ENCODE assay signal across 32 mouse cellular contexts in the genomic region with DNA sequence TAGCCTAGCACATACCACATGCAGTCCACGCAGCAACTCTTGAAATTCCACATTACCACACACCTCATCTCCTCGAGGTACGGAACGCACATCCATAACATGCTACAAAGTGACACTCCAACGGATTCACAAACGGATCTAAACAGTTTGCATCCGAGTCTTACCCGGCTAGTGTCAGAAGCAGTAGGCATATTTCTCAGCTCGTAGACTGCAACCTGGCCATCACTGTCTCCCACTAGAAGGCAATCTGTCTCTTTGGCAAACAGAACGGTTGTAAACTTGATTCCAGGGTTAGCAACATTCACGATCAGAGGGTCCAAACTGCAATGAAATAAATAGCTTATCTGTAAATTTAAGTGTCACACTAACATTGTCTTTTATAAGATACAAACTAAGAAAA. TPM values are rescaled to one million over a fixed set of nuclear protein-coding genes. Genes with fewer than 3 reads are reported as not detected.
DNase-seq lines count a peak whose midpoint lies in the region; ATAC-seq and TF ChIP-seq lines count a peak whose summit lies in the region.
"Had no signal": no experiment of that assay in that cellular context is flagged by ENCODE, and none has a peak within 500 bp of the region (broad histone marks: within the 10 kb centered on the region; RNA-seq: fewer than 3 reads in every experiment).

No protein-coding gene starts in this region.

- H3K36me3 ChIP-seq in forebrain, postnatal 0 days (ENCODE audit: insufficient read depth), result no peaks in the 10 kb centered on the region
- no peaks in the 10 kb centered on the region for H3K36me3 ChIP-seq in forebrain, embryonic 16.5 days (ENCODE audit: control insufficient read depth, insufficient read depth)
- no peaks in the 10 kb centered on the region for H3K36me3 ChIP-seq in midbrain, postnatal 0 days (ENCODE audit: insufficient read depth, low read length)
- H3K36me3 ChIP-seq: forebrain, embryonic 15.5 days; G1E; hindbrain, embryonic 12.5 days had no signal

- H3K4me2 ChIP-seq in forebrain, postnatal 0 days (ENCODE audit: low read depth), result no peak overlapping the region
- no peak overlapping the region for H3K4me2 ChIP-seq in forebrain, embryonic 16.5 days (ENCODE audit: low read length)
- no peak overlapping the region for H3K4me2 ChIP-seq in midbrain, postnatal 0 days (ENCODE audit: low read depth, low read length, poor library complexity, severe bottlenecking)
- H3K4me2 ChIP-seq: forebrain, embryonic 15.5 days; heart, embryonic 11.5 days; hindbrain, embryonic 12.5 days; hindbrain, embryonic 15.5 days had no signal

- H3K27ac ChIP-seq in forebrain, postnatal 0 days (ENCODE audit: low read depth, low read length), result no peak overlapping the region
- no peak overlapping the region for H3K27ac ChIP-seq in forebrain, embryonic 16.5 days (ENCODE audit: low read length)
- H3K27ac ChIP-seq in midbrain, postnatal 0 days (ENCODE audit: low read depth, low read length), result no peak overlapping the region
- H3K27ac ChIP-seq: forebrain, embryonic 10.5 days; forebrain, embryonic 15.5 days; gastrocnemius, adult 2 months; hindbrain, embryonic 12.5 days; hindbrain, embryonic 15.5 days had no signal

- no peak for TF ChIP-seq CTCF in forebrain, postnatal 0 days (IDR thresholded peaks at IDR 0.05; ENCODE audit: low read depth)
- TF ChIP-seq CTCF in midbrain, postnatal 0 days (IDR thresholded peaks at IDR 0.05), result no peak

- H3K9me3 ChIP-seq in forebrain, postnatal 0 days (ENCODE audit: low read length), result no peaks in the 10 kb centered on the region
- no peaks in the 10 kb centered on the region for H3K9me3 ChIP-seq in forebrain, embryonic 16.5 days (ENCODE audit: control insufficient read depth, low read length)
- H3K9me3 ChIP-seq in midbrain, postnatal 0 days (ENCODE audit: low read length), result 0 out of 2 replicates have a peak, but pooled peaks cover 3% of the 10 kb centered on the region
- H3K9me3 ChIP-seq: forebrain, embryonic 10.5 days; G1E; hindbrain, embryonic 12.5 days; hindbrain, embryonic 15.5 days had no signal

- H3K4me3 ChIP-seq in forebrain, postnatal 0 days (ENCODE audit: low read depth, low read length), result no peak overlapping the region
- no peak overlapping the region for H3K4me3 ChIP-seq in forebrain, embryonic 16.5 days (replicated peaks; ENCODE audit: low read length)
- H3K4me3 ChIP-seq in midbrain, postnatal 0 days (ENCODE audit: low read depth, low read length), result no peak overlapping the region
- H3K4me3 ChIP-seq: forebrain, embryonic 10.5 days; forebrain, embryonic 15.5 days; gastrocnemius, adult 2 months; hindbrain, embryonic 12.5 days; hindbrain, embryonic 15.5 days had no signal

- no peak for ATAC-seq in cerebellum, adult (ENCODE audit: insufficient number of reproducible peaks, low FRiP score, low TSS enrichment)
- no peak for ATAC-seq in forebrain, postnatal 0 days
- no peak for ATAC-seq in forebrain, embryonic 16.5 days
- no peak for ATAC-seq in midbrain, postnatal 0 days (ENCODE audit: low FRiP score)
- ATAC-seq: forebrain, embryonic 15.5 days; intestine, postnatal 0 days; Patski had no signal

- H3K4me1 ChIP-seq in forebrain, postnatal 0 days (ENCODE audit: insufficient read depth), result no peaks in the 10 kb centered on the region
- H3K4me1 ChIP-seq in forebrain, embryonic 16.5 days (replicated peaks; ENCODE audit: control insufficient read depth, insufficient read depth, low read length), result no peaks in the 10 kb centered on the region
- no peaks in the 10 kb centered on the region for H3K4me1 ChIP-seq in midbrain, postnatal 0 days (ENCODE audit: insufficient read depth, low read length)
- H3K4me1 ChIP-seq: forebrain, embryonic 10.5 days; forebrain, embryonic 15.5 days; hindbrain, embryonic 12.5 days; hindbrain, embryonic 15.5 days had no signal

- no peaks in the 10 kb centered on the region for H3K27me3 ChIP-seq in forebrain, postnatal 0 days (ENCODE audit: insufficient read depth, low read length)
- H3K27me3 ChIP-seq in forebrain, embryonic 16.5 days (replicated peaks; ENCODE audit: control insufficient read depth, insufficient read depth, low read length), result no peaks in the 10 kb centered on the region
- H3K27me3 ChIP-seq in midbrain, postnatal 0 days (ENCODE audit: insufficient read depth, low read length), result no peaks in the 10 kb centered on the region
- H3K27me3 ChIP-seq: CH12.LX; forebrain, embryonic 15.5 days; hindbrain, embryonic 12.5 days; hindbrain, embryonic 15.5 days; Patski had no signal

- DNase-seq in cerebellum, postnatal 14 days, result peak; percentile 12 to 54
- DNase-seq in forebrain, postnatal 0 days, result peak; percentile 4
- DNase-seq in layer of hippocampus, adult 9-10 months (ENCODE audit: low spot score), result peak; percentile 6
- DNase-seq in layer of hippocampus, adult 9-11 months, result no peak
- DNase-seq in midbrain, postnatal 0 days (ENCODE audit: low spot score), result no peak
- DNase-seq: adrenal gland, postnatal 10 days; adrenal gland, postnatal 36 days; B cell, adult 2 months; cerebellum, adult 9-11 months; gastrocnemius, adult 2 months; gastrocnemius, postnatal 14 days; heart, adult 11 months had no signal

- WGBS in forebrain, postnatal 0 days, result 78% methylated on average over 11 of the region's 11 CpGs
- WGBS in forebrain, embryonic 16.5 days, result 83% methylated on average over 11 of the region's 11 CpGs
- 93% methylated on average over 11 of the region's 11 CpGs for WGBS in midbrain, postnatal 0 days

- no peak overlapping the region for H3K9ac ChIP-seq in forebrain, postnatal 0 days
- H3K9ac ChIP-seq in forebrain, embryonic 16.5 days (replicated peaks; ENCODE audit: low read depth, low read length), result no peak overlapping the region
- no peak overlapping the region for H3K9ac ChIP-seq in midbrain, postnatal 0 days (replicated peaks; ENCODE audit: low read length, poor library complexity, severe bottlenecking)
- H3K9ac ChIP-seq: forebrain, embryonic 15.5 days; hindbrain, embryonic 12.5 days; hindbrain, embryonic 15.5 days had no signal

RNA-seq across cellular contexts. Expression of a gene that starts 21.4 kb away (rescaled TPM):
- 0.71 TPM in 1 of 2 replicates, not detected in the other for total RNA-seq in forebrain, postnatal 0 days (2014; rRNA removed)
- polyA plus RNA-seq in forebrain, postnatal 0 days (2015; fragmentation: Nextera tagmentation; extraction: Ambion mirVana), result not detected in 2 replicates
- polyA plus RNA-seq in forebrain, embryonic 16.5 days (2015; fragmentation: Nextera tagmentation; extraction: Ambion mirVana), result 0.37 and 0.41 TPM in 2 replicates
- total RNA-seq in midbrain, postnatal 0 days (2014; rRNA removed), result 1.2 TPM in 1 of 2 replicates, not detected in the other
- polyA plus RNA-seq in midbrain, postnatal 0 days (2015; fragmentation: Nextera tagmentation; extraction: Ambion mirVana), result 0.54 TPM in 1 of 2 replicates, not detected in the other
- total RNA-seq: adrenal gland, adult 18-20 months; adrenal gland, postnatal 10 days; adrenal gland, postnatal 36 days; CH12.LX; G1E; gastrocnemius, adult 2 months; gastrocnemius, postnatal 14 days; gastrocnemius, postnatal 4 days; heart, adult 8-10 months; heart, postnatal 25 days; hematopoietic stem cell, adult 5-6 weeks had no signal
- polyA plus RNA-seq: embryonic facial prominence, embryonic 14.5 days; forebrain, embryonic 10.5 days; forebrain, embryonic 15.5 days; G1E; heart, embryonic 14.5 days; heart, postnatal 0 days; intestine, embryonic 14.5 days; Patski had no signal

Comparison
In these comparisons a context has a peak if more than half of its experiments do, and no peak if none do; other contexts are left out.
1. DNase-seq: peak in cerebellum, postnatal 14 days (2 of 2), forebrain, postnatal 0 days (single experiment) and layer of hippocampus, adult 9-10 months (single experiment); none in layer of hippocampus, adult 9-11 months (single experiment) and midbrain, postnatal 0 days (single experiment).